Mouse (Mus musculus) heart, adult 2 months (tissue): Measurements from ENCODE around the gene Cyp4f16.
A peak's percentile ranks its signal among the peaks of the same experiment; 100 is the strongest.

Source experiments
- CTCF ChIP-seq: fragments of 200-600 bp; IDR thresholded peaks from 2 replicates; pipeline ENCODE4 v1.8.1; 2022; ENCODE audit warnings: antibody characterized with exemption, mild to moderate bottlenecking, moderate library complexity
- EP300 ChIP-seq: fragments of 200-500 bp; IDR thresholded peaks from 2 replicates; pipeline ENCODE4 v1.6.1; 2011; ENCODE audit warnings: low read depth, low read length, control low read depth; ENCODE audit not compliant: insufficient read depth
- POLR2A ChIP-seq: fragments of 200-500 bp; IDR thresholded peaks from 2 replicates; pipeline ENCODE4 v1.6.1; 2011; ENCODE audit warnings: mild to moderate bottlenecking, low read depth, low read length, control low read depth; ENCODE audit not compliant: insufficient read depth

- peak; percentile 36; the same call in 1 of the 2 replicates for TF ChIP-seq POLR2A
- peak; percentile 87 for TF ChIP-seq CTCF
- TF ChIP-seq EP300, result 0 out of 2 replicates have a peak, but pooled peaks have one; percentile 61
These were observed 7.7 kb upstream of the Cyp4f16 start for GRCm38 (mm10) chr17:32528408-32529337.
